Mouse (Mus musculus): Measurements from ENCODE around the gene Sntn. TPM values are rescaled to one million over a fixed set of nuclear protein-coding genes. Genes with fewer than 3 reads are reported as not detected.

The Sntn gene
- not detected for polyA plus RNA-seq (2015; fragmentation: Illumina TruSeq; extraction: RNeasy Lipid Tissue Mini Kit (QIAGEN cat#74804); ENCODE audit: insufficient read depth, low replicate concordance)

GRCm38 (mm10) chr14:13670576-13670975 lies at the start of gene Sntn:
TSS of gene Sntn (plus strand) at chr14:13670876.

Other genes with a start within 250 kb of the Sntn start
- not detected for gene Gm281, start 243.6 kb downstream of the Sntn start, polyA plus RNA-seq (2015; fragmentation: Illumina TruSeq; extraction: RNeasy Lipid Tissue Mini Kit (QIAGEN cat#74804); ENCODE audit: insufficient read depth, low replicate concordance)